Mouse (Mus musculus) stomach, postnatal 0 days (tissue): ENCODE data around the gene Pramef8. TPM values are rescaled to one million over a fixed set of nuclear protein-coding genes. Genes with fewer than 3 reads are reported as not detected.
"Not testable (repeated sequence)": the region's sequence is repeated elsewhere in the genome, so short reads cannot be mapped to it uniquely, and the experiment has no call there.

Experiments used
- ATAC-seq: fragments of 200-750 bp; cut with Nextera tagmentation; 2 replicates; pipeline ENCODE4 v1.8.0; 2017; ENCODE audit not compliant: low FRiP score, low TSS enrichment
- DNase-seq: peaks from one replicate; pipeline ENCODE4 v3.0.0-alpha.2; 2016; ENCODE audit warnings: low spot score
- H3K27ac ChIP-seq: fragments of 300-500 bp; sonication (generic); replicated peaks from 2 replicates; pipeline ENCODE4 v1.5.1; 2014; ENCODE audit warnings: mild to moderate bottlenecking, control low read depth
- H3K27me3 ChIP-seq: fragments of 300-500 bp; sonication (generic); 2 replicates; pipeline ENCODE4 v1.6.1; 2014; ENCODE audit warnings: low read length; ENCODE audit not compliant: control insufficient read depth, insufficient read depth
- H3K36me3 ChIP-seq: fragments of 300-500 bp; sonication (generic); 2 replicates; pipeline ENCODE4 v1.6.1; 2014; ENCODE audit warnings: low read length, mixed read lengths; ENCODE audit not compliant: control insufficient read depth, insufficient read depth
- H3K4me1 ChIP-seq: fragments of 300-500 bp; sonication (generic); replicated peaks from 2 replicates; pipeline ENCODE4 v1.6.1; 2014; ENCODE audit warnings: antibody characterized with exemption; ENCODE audit not compliant: control insufficient read depth, insufficient read depth
- H3K4me2 ChIP-seq: fragments of 300-500 bp; sonication (generic); replicated peaks from 2 replicates; pipeline ENCODE4 v1.6.1; 2014; ENCODE audit warnings: low read depth, mild to moderate bottlenecking, control low read depth, moderate library complexity
- H3K4me3 ChIP-seq: fragments of 300-500 bp; sonication (generic); 2 replicates; pipeline ENCODE4 v1.5.1; 2014; ENCODE audit warnings: low read depth, low read length, control low read depth
- H3K9ac ChIP-seq: fragments of 300-500 bp; sonication (generic); 2 replicates; pipeline ENCODE4 v1.6.1; 2014; ENCODE audit warnings: mild to moderate bottlenecking, low read length, control low read depth, mixed read lengths
- H3K9me3 ChIP-seq: fragments of 300-500 bp; sonication (generic); 2 replicates; pipeline ENCODE4 v1.6.1; 2016; ENCODE audit warnings: low read length; ENCODE audit not compliant: control insufficient read depth
- CTCF ChIP-seq: IDR thresholded peaks from 2 replicates; pipeline ENCODE4 v1.5.1; 2016; ENCODE audit warnings: antibody characterized with exemption, low read depth, mild to moderate bottlenecking, moderate library complexity
- EP300 ChIP-seq: optimal IDR thresholded peaks from 2 replicates; pipeline ENCODE3; 2016; ENCODE audit warnings: antibody characterized with exemption
- WGBS: fragments of 180-500 bp; shearing (Covaris S2); extraction: QIAGEN DNeasy Blood & Tissue Kit; methylation state at CpG from one replicate; pipeline ENCODE4 v1.1.7; 2014; 5-methylcytosine and 5-hydroxymethylcytosine counted together
- polyA plus RNA-seq: library from polyadenylated mRNA; unstranded; fragments of >200 nt; fragmentation: Nextera tagmentation; extraction: Ambion mirVana; gene quantifications from 2 replicates; pipeline ENCODE4 v1.2.1, GENCODE M21; 2015

Gene Pramef8
- polyA plus RNA-seq, 1 experiment from 2014 or later: 5.9 TPM

- ATAC-seq (no peak), DNase-seq (no peak)
- no peaks in the 10 kb centered on the region for H3K9me3 ChIP-seq
- no peak overlapping the region for H3K27ac ChIP-seq
- WGBS: 91% methylated on average over 3 of the region's 3 CpGs
- no peak overlapping the region for H3K4me3 ChIP-seq
- H3K27me3 ChIP-seq: no peaks in the 10 kb centered on the region
- peaks cover 20% of the 10 kb centered on the region for H3K36me3 ChIP-seq
- no peak overlapping the region for H3K9ac ChIP-seq
- no peak for TF ChIP-seq EP300
- TF ChIP-seq CTCF: no peak
- H3K4me1 ChIP-seq: peaks cover 3% of the 10 kb centered on the region; the same call in 1 of the 2 replicates
- H3K4me2 ChIP-seq: no peak overlapping the region
These were observed 1.9 kb downstream of the Pramef8 start for GRCm38 (mm10) chr4:143414121-143414520.

DNA sequence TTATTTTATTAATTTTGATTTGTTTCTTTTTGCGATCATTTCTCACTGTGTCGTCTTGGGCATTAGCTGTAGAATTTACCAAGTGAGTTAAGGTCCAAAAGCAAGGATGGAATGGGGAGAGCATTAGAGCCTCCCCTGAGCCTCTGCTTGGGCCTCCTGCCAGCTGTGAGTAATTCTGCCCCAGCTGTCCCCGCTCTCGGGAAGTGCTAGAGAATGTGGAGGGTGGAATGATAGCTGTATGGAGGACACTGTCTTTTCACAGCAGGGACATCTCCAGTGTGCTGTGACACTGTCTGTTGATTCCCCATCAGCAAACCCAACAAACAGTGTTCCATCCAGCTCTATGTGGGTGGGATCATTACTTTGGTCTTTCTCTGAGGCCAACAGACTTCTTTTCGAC, 14.5 kb downstream of the Pramef8 start:
- not testable (repeated sequence) for H3K4me2 ChIP-seq
- 51% methylated on average over 5 of the region's 5 CpGs for WGBS
- peak; percentile 47; the same call in 1 of the 2 replicates for ATAC-seq

DNA sequence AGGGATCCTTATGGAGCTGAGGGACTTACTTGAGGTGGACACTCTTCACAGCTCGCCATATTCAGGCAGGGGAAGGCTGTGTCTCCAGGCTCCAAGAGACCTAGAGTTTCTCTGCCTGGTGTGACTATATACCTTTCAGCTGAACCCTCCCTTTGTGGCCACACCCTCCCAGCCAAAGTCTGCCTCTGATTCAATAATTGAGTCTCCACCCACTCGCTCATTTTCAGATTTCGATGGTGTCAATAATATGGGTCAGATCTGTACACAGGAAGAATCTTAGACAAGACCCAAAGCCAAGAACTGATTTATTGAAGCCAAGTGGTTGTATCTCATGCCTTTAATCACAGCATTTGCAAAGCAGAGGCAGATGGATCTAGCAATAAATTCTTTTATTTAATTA, 38.0 kb downstream of the Pramef8 start, which contains the start of gene Oog4:
Oog4 (minus strand) TSS at position 101 of the 400 bp plus-strand sequence.
- DNase-seq: no peak
- Histone ChIP-seq H3K4me2 (no peak within 1 kb of the TSS), H3K9me3 (no peaks in the 10 kb centered on the region), H3K27ac (no peak within 1 kb of the TSS), H3K9ac (no peak within 1 kb of the TSS), H3K27me3 (no peaks in the 10 kb centered on the region), H3K4me3 (no peak within 1 kb of the TSS), H3K36me3 (no peaks in the 10 kb centered on the region), H3K4me1 (no peaks in the 10 kb centered on the region)
- no peak for ATAC-seq
- 76% methylated on average over 3 of the region's 3 CpGs for WGBS
- no peak for TF ChIP-seq CTCF
- TF ChIP-seq EP300: no peak

More for the DNA sequence above, 14.5 kb downstream of the Pramef8 start:
- DNase-seq, H3K9me3 ChIP-seq, H3K27me3 ChIP-seq, H3K9ac ChIP-seq, H3K4me3 ChIP-seq, H3K36me3 ChIP-seq, H3K4me1 ChIP-seq, H3K27ac ChIP-seq: not testable (repeated sequence)

Other genes starting within 250 kb of the Pramef8 start
- gene Prdm2, start 199.4 kb upstream of the Pramef8 start, polyA plus RNA-seq: 4.7 and 5.0 TPM in 2 replicates
- gene Pdpn, start 112.9 kb upstream of the Pramef8 start, polyA plus RNA-seq: 27.5 and 36.0 TPM in 2 replicates
- 0.06 TPM in 1 of 2 replicates, not detected in the other for gene Lrrc38, start 62.7 kb upstream of the Pramef8 start, polyA plus RNA-seq
- not detected in 2 replicates for gene Pramel1, start 18.0 kb upstream of the Pramef8 start, polyA plus RNA-seq
- not detected in 2 replicates for gene Oog4, start 37.9 kb downstream of the Pramef8 start, polyA plus RNA-seq
- gene Gm13043, start 98.9 kb downstream of the Pramef8 start, polyA plus RNA-seq: not detected in 2 replicates
- not detected in 2 replicates for gene Gm13040, start 123.5 kb downstream of the Pramef8 start, polyA plus RNA-seq
- not detected in 2 replicates for gene BC080695, start 139.3 kb downstream of the Pramef8 start, polyA plus RNA-seq
- gene Gm13057, start 139.3 kb downstream of the Pramef8 start, polyA plus RNA-seq: not detected in 2 replicates
- not detected in 2 replicates for gene Gm13083, start 202.6 kb downstream of the Pramef8 start, polyA plus RNA-seq
- gene Gm13088, start 244.8 kb downstream of the Pramef8 start, polyA plus RNA-seq: not detected in 2 replicates